Mouse (Mus musculus): ENCODE measurements at regions not wholly inside any gene's neighbourhood (a gene's known extent, or its start where the extent isn't known, plus 50 kb on each side); places are given as distances from the start of the nearest gene placed in this dataset.

DNA sequence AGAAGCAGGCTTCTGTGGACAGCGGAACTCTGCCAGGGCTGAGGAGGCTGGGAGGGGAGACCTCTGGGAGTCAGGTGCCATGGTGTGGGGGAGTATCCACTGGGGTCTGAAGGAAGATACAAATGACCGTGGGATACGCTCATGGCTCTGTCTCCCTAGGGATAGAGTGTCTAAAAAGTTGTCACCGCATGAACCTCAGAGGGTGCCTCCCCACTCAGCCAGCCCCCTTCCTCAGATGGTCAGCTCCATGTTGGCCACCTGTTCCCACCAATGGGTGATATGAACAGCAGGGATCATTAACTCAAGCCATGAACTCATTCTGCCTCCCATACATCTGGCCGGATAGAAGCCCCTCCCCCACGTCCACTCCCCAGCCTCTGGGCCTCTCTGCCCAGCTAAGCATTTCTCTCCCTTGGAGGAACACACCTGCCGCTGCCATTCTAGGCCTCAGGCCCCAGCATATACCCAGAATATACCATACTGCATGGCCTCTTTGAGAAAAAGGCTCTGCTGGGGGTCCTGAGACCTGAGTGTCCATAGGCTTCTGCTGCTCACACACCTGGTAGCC, 134.1 kb upstream of the Lhx1 start:
- Histone ChIP-seq H3K9ac (ENCODE audit: low read length) (no peak overlapping the region), H3K27ac (replicated peaks) (no peak overlapping the region), H3K36me3 (ENCODE audit: control insufficient read depth, insufficient read depth, low read length) (no peaks in the 10 kb centered on the region), H3K4me3 (ENCODE audit: low read depth, low read length) (no peak overlapping the region), H3K9me3 (ENCODE audit: control insufficient read depth, low read length) (no peaks in the 10 kb centered on the region), H3K27me3 (ENCODE audit: control insufficient read depth, insufficient read depth, low read length) (no peaks in the 10 kb centered on the region), H3K4me1 (replicated peaks; ENCODE audit: control insufficient read depth, insufficient read depth) (no peaks in the 10 kb centered on the region), H3K4me2 (replicated peaks; ENCODE audit: low read depth) (no peak overlapping the region)
- no peak for TF ChIP-seq CTCF (IDR thresholded peaks at IDR 0.05; ENCODE audit: low read depth)
- no peak for TF ChIP-seq EP300 (optimal IDR thresholded peaks at IDR 0.05)
- ATAC-seq (ENCODE audit: low FRiP score, low TSS enrichment) (no peak), DNase-seq (ENCODE audit: low spot score) (no peak)
- 84% methylated on average over 7 of the region's 7 CpGs for WGBS

DNA sequence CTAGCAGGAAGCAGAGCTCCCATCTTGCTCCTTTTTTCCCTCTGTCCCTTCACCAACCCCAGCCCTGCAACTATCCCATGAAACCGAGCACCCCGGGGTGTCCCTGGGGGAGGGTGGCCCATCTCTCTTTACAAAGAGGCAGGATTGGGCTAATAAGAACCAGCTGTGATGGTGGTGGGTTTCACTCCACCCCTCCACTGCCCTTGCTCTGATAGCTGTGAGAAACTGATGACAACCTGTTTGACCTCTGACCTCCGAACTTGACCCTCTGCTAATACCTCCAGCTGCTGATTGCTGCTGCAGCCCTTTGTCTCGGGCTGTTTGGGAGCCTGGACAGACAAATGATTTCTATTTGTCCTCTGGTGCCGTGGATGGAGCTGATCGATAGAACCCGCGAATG, 128.1 kb upstream of the Lhx1 start:
- no peaks in the 10 kb centered on the region for H3K4me1 ChIP-seq (replicated peaks; ENCODE audit: control insufficient read depth, insufficient read depth)
- no peak overlapping the region for H3K4me2 ChIP-seq (replicated peaks; ENCODE audit: low read depth)
- no peak overlapping the region for H3K27ac ChIP-seq (replicated peaks)
- ATAC-seq (ENCODE audit: low FRiP score, low TSS enrichment) (no peak), DNase-seq (ENCODE audit: low spot score) (no peak)
- no peaks in the 10 kb centered on the region for H3K9me3 ChIP-seq (ENCODE audit: control insufficient read depth, low read length)
- H3K27me3 ChIP-seq (ENCODE audit: control insufficient read depth, insufficient read depth, low read length): no peaks in the 10 kb centered on the region
- H3K9ac ChIP-seq (ENCODE audit: low read length): no peak overlapping the region
- H3K36me3 ChIP-seq (ENCODE audit: control insufficient read depth, insufficient read depth, low read length): no peaks in the 10 kb centered on the region
- TF ChIP-seq CTCF (IDR thresholded peaks at IDR 0.05; ENCODE audit: low read depth) (no peak), EP300 (optimal IDR thresholded peaks at IDR 0.05) (no peak)
- WGBS: 22% methylated on average over 8 of the region's 8 CpGs
- no peak overlapping the region for H3K4me3 ChIP-seq (ENCODE audit: low read depth, low read length)

DNA sequence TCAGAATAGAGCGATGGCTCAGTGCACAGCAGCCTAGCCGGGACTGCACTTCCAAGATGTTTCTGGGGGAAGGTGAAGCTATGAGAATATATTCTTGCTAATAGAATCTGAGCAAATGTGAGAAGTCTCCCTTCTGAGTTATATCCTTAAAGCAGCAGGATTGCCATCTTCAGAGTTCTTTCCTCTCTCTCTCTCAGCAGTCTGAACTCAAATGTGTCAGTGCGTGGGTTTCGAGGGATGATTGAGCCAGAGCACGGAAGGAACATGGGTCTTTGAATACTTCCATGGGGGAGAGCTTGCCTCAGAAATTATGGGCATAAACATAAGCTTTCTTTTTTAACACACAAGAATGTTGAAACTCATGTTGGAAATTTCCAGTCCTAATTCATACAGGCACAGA, 123.6 kb upstream of the Lhx1 start:
- Histone ChIP-seq H3K4me2 (replicated peaks; ENCODE audit: low read depth) (no peak overlapping the region), H3K9me3 (ENCODE audit: control insufficient read depth, low read length) (no peaks in the 10 kb centered on the region), H3K36me3 (ENCODE audit: control insufficient read depth, insufficient read depth, low read length) (no peaks in the 10 kb centered on the region), H3K4me3 (ENCODE audit: low read depth, low read length) (no peak overlapping the region), H3K4me1 (replicated peaks; ENCODE audit: control insufficient read depth, insufficient read depth) (no peaks in the 10 kb centered on the region), H3K27ac (replicated peaks) (no peak overlapping the region), H3K27me3 (ENCODE audit: control insufficient read depth, insufficient read depth, low read length) (no peaks in the 10 kb centered on the region), H3K9ac (ENCODE audit: low read length) (no peak overlapping the region)
- WGBS: 88% methylated on average over 5 of the region's 5 CpGs
- no peak for TF ChIP-seq EP300 (optimal IDR thresholded peaks at IDR 0.05)
- no peak for TF ChIP-seq CTCF (IDR thresholded peaks at IDR 0.05; ENCODE audit: low read depth)
- ATAC-seq (ENCODE audit: low FRiP score, low TSS enrichment) (no peak), DNase-seq (ENCODE audit: low spot score) (no peak)

DNA sequence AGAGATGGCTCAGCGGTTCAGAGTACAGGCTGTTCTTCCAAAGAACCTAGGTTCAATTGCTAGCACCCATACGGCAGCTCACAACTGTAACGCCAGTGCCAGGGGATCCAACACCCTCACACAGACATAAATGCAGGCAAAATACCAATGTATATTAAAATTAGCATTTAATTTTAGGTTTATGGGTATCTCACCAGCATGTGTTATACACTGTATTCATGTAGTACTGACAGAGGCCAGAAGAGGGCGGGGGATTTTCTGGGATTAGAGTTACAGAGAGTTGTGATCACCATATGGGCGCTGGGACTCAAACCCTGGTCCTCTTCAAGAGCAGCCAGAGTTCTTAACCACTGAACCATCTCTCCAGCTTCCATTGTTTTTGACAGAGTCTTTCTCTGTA, 121.8 kb upstream of the Lhx1 start:
- TF ChIP-seq CTCF (IDR thresholded peaks at IDR 0.05; ENCODE audit: low read depth) (no peak), EP300 (optimal IDR thresholded peaks at IDR 0.05) (no peak)
- no peak for ATAC-seq (ENCODE audit: low FRiP score, low TSS enrichment)
- no peaks in the 10 kb centered on the region for H3K9me3 ChIP-seq (ENCODE audit: control insufficient read depth, low read length)
- H3K4me2 ChIP-seq (replicated peaks; ENCODE audit: low read depth): no peak overlapping the region
- no peak overlapping the region for H3K9ac ChIP-seq (ENCODE audit: low read length)
- H3K27ac ChIP-seq (replicated peaks): no peak overlapping the region
- no peak for DNase-seq (ENCODE audit: low spot score)
- H3K36me3 ChIP-seq (ENCODE audit: control insufficient read depth, insufficient read depth, low read length): no peaks in the 10 kb centered on the region
- 89% methylated on average over 5 of the region's 5 CpGs for WGBS
- peaks cover 4% of the 10 kb centered on the region; the same call in 1 of the 2 replicates for H3K27me3 ChIP-seq (ENCODE audit: control insufficient read depth, insufficient read depth, low read length)
- H3K4me1 ChIP-seq (replicated peaks; ENCODE audit: control insufficient read depth, insufficient read depth): no peaks in the 10 kb centered on the region
- no peak overlapping the region for H3K4me3 ChIP-seq (ENCODE audit: low read depth, low read length)

DNA sequence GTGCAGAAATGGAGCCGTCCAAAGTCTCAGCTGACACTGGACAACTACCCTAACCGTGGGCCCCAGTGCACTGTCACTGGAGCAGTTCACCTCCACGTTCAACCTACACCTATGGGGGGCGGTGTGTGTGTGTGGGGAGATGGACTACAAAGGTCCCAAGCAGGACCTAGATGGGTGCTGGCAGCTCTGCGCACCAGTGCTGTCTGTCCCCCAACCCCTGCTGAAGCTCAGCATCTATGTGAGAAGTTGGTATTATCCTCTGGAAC, 117.7 kb upstream of the Lhx1 start:
- TF ChIP-seq CTCF (IDR thresholded peaks at IDR 0.05; ENCODE audit: low read depth) (no peak), EP300 (optimal IDR thresholded peaks at IDR 0.05) (no peak)
- Histone ChIP-seq H3K9me3 (ENCODE audit: control insufficient read depth, low read length) (no peaks in the 10 kb centered on the region), H3K4me1 (replicated peaks; ENCODE audit: control insufficient read depth, insufficient read depth) (no peaks in the 10 kb centered on the region), H3K4me3 (ENCODE audit: low read depth, low read length) (no peak overlapping the region), H3K4me2 (replicated peaks; ENCODE audit: low read depth) (no peak overlapping the region), H3K27me3 (ENCODE audit: control insufficient read depth, insufficient read depth, low read length) (peaks cover 4% of the 10 kb centered on the region; the same call in 1 of the 2 replicates), H3K36me3 (ENCODE audit: control insufficient read depth, insufficient read depth, low read length) (no peaks in the 10 kb centered on the region), H3K9ac (ENCODE audit: low read length) (no peak overlapping the region), H3K27ac (replicated peaks) (no peak overlapping the region)
- ATAC-seq (ENCODE audit: low FRiP score, low TSS enrichment) (no peak), DNase-seq (ENCODE audit: low spot score) (no peak)
- 47% methylated on average over 5 of the region's 5 CpGs for WGBS

DNA sequence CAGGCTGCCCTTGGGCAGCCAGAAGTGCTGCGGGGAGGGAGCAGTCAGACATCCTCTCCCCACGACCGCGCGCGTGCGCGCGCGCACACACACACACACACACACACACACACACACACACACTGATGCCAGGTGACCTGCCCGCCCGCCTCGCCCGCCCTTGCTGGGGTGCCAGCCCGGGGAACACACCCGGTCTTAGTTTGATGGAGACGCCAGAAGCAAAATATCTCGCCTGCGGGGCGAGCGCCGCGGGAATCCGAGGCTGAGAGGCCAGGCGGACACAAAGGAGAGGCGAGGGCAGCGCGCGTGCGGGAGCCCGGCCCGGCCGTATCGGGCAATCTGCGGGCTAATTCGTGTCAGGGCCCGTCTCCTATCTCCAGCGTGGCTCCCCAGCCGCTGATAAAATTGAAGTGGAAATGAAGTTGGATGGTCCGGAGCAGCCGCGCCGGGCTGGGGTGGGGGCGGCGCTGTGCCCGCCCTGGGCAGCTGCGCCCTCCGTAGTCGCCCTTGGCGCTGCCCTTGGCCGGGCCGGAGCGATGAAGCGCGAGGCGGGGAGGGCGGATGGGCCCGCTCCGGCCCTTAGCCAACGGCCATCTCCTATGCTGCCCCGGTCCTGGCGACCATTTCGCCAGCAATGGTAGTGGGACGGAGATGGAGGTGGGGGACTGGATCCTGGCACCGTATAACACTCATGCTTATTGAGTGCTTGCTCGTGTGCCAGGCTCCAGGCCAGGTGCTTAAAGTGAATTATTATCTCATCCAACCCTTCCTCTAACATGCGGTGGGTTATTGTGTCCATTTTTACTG, 117.2 kb upstream of the Lhx1 start:
- 3% methylated on average over 55 of the region's 67 CpGs for WGBS
- no peak overlapping the region for H3K27ac ChIP-seq (replicated peaks)
- no peaks in the 10 kb centered on the region for H3K9me3 ChIP-seq (ENCODE audit: control insufficient read depth, low read length)
- H3K36me3 ChIP-seq (ENCODE audit: control insufficient read depth, insufficient read depth, low read length): no peaks in the 10 kb centered on the region
- peak overlapping the region; percentile 49 for H3K4me2 ChIP-seq (replicated peaks; ENCODE audit: low read depth)
- H3K9ac ChIP-seq (ENCODE audit: low read length): no peak overlapping the region
- H3K4me3 ChIP-seq (ENCODE audit: low read depth, low read length): peak overlapping the region; percentile 21; the same call in 1 of the 2 replicates
- DNase-seq (ENCODE audit: low spot score) (no peak), ATAC-seq (ENCODE audit: low FRiP score, low TSS enrichment) (no peak)
- peaks cover 4% of the 10 kb centered on the region; the same call in 1 of the 2 replicates for H3K27me3 ChIP-seq (ENCODE audit: control insufficient read depth, insufficient read depth, low read length)
- H3K4me1 ChIP-seq (replicated peaks; ENCODE audit: control insufficient read depth, insufficient read depth): no peaks in the 10 kb centered on the region
- TF ChIP-seq EP300 (optimal IDR thresholded peaks at IDR 0.05) (no peak), CTCF (IDR thresholded peaks at IDR 0.05; ENCODE audit: low read depth) (no peak)
